Mouse (Mus musculus): Measurements from ENCODE around the gene Taar7f. TPM values are rescaled to one million over a fixed set of nuclear protein-coding genes. Genes with fewer than 3 reads are reported as not detected.

Taar7f gene
- not detected in 2 replicates for polyA plus RNA-seq (2012; ENCODE audit: insufficient read depth, insufficient read length, low replicate concordance, missing spikeins)

DNA sequence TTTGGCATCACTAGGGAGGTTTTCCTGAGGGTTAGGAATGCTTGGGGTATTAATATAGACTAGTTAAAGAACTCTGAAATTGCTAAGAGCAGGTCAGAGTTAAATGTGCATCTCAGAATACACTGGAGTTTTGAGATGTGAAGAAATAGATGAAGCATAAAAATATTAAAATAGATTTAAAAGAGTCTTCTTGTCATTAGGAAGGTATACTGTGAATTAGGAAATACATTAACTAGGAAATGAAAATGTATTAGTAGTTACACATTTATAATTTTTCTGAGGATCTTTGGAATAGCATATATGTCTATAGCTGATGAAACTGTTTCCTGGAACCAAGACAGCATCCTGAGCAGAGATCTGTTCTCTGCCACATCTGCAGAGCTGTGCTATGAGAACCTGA lies at the start of gene Taar7f:
Gene Taar7f (plus strand): TSS at position 301 of the 400 bp plus-strand sequence.
- no peak within 1 kb of the TSS for H3K4me3 ChIP-seq (ENCODE audit: insufficient read depth, low read depth, low read length)
- H3K4me1 ChIP-seq (ENCODE audit: control insufficient read depth, insufficient read depth, low read length): no peaks in the 10 kb centered on the region
- no peak for TF ChIP-seq CTCF (IDR thresholded peaks at IDR 0.05; ENCODE audit: insufficient read depth, low read depth, low read length)
- H3K27ac ChIP-seq (ENCODE audit: insufficient read depth, low read depth, low read length): no peak within 1 kb of the TSS

DNA sequence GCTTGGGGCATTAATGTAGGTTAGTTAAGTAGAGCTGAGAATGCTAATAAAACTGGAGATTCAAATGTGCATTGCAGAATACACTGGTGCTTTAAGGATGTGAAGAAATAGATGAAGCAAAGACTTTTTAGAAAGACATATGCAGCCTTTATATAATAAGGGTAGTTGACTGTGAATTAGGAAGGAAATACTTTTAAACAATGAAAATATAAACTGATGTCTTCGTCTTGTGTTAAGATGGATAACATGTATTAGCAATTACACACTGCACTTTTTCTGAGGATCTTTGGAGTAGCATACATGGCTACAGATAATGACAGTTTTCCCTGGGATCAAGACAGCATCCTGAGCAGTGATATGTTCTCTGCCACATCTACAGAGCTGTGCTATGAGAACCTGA lies 49.7 kb upstream of the Taar7f start, which contains the start of gene Taar7b:
Gene Taar7b (plus strand): TSS at position 301 of the 400 bp plus-strand sequence.
- H3K27ac ChIP-seq (ENCODE audit: insufficient read depth, low read depth, low read length): no peak within 1 kb of the TSS
- no peak within 1 kb of the TSS for H3K4me3 ChIP-seq (ENCODE audit: insufficient read depth, low read depth, low read length)
- WGBS: 88% methylated on average over 1 of the region's 1 CpGs
- no peaks in the 10 kb centered on the region for H3K4me1 ChIP-seq (ENCODE audit: control insufficient read depth, insufficient read depth, low read length)
- TF ChIP-seq POLR2A (IDR thresholded peaks at IDR 0.05; ENCODE audit: insufficient read depth, low read depth, low read length): no peak
- TF ChIP-seq CTCF (IDR thresholded peaks at IDR 0.05; ENCODE audit: insufficient read depth, low read depth, low read length): no peak

DNA sequence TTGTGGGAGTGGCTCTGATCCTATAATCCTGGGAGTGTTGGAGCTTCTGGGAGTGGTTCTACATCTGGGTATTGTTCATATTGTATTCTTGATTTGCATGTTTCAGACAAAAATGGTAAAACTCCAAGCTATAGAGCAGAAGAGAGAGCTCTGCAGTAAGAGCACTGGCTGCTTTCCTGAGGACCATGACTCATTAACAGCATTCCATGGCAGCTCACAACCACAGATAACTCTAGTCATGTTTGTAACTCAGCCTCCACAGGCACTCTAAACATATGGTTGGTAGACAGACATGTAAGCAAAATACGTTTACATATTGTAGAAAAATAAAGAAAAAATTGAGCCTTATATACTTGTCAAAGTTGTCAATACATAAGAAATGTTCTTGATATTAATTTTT lies 42.9 kb upstream of the Taar7f start:
- Histone ChIP-seq H3K4me3 (ENCODE audit: insufficient read depth, low read depth, low read length) (no peak overlapping the region), H3K4me1 (ENCODE audit: control insufficient read depth, insufficient read depth, low read length) (no peaks in the 10 kb centered on the region), H3K27ac (ENCODE audit: insufficient read depth, low read depth, low read length) (no peak overlapping the region)
- TF ChIP-seq CTCF (IDR thresholded peaks at IDR 0.05; ENCODE audit: insufficient read depth, low read depth, low read length) (no peak), POLR2A (IDR thresholded peaks at IDR 0.05; ENCODE audit: insufficient read depth, low read depth, low read length) (no peak)
- 76% methylated on average over 1 of the region's 1 CpGs for WGBS

GRCm38 (mm10) chr10:24007034-24007433 lies 42.3 kb upstream of the Taar7f start:
- 35% methylated on average over 2 of the region's 2 CpGs for WGBS

DNA sequence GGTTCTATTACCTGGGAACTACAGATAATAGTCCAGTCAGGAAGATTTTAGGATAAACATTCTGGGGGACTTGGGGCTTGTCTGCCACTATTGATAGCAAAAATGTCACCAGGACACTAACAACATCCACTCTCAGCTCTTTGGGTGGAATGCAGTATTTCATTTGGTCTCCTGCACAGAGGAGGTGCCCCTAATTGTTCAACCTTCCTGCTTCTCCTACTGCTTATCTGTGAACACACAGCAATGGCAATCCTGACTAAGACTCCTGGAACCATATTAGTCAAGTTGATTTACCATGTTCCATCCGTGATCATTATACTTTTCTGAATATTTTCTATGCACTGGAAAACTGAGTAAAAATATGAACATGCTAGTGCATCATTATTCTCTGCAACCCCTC lies 41.2 kb upstream of the Taar7f start:
- H3K4me1 ChIP-seq (ENCODE audit: control insufficient read depth, insufficient read depth, low read length): no peaks in the 10 kb centered on the region
- TF ChIP-seq POLR2A (IDR thresholded peaks at IDR 0.05; ENCODE audit: insufficient read depth, low read depth, low read length) (no peak), CTCF (IDR thresholded peaks at IDR 0.05; ENCODE audit: insufficient read depth, low read depth, low read length) (no peak)
- H3K4me3 ChIP-seq (ENCODE audit: insufficient read depth, low read depth, low read length): no peak overlapping the region
- 95% methylated on average over 1 of the region's 1 CpGs for WGBS
- no peak overlapping the region for H3K27ac ChIP-seq (ENCODE audit: insufficient read depth, low read depth, low read length)

More at GRCm38 (mm10) chr10:24007034-24007433, 42.3 kb upstream of the Taar7f start:
- H3K27ac ChIP-seq (ENCODE audit: insufficient read depth, low read depth, low read length): no peak overlapping the region
- H3K4me1 ChIP-seq (ENCODE audit: control insufficient read depth, insufficient read depth, low read length): no peaks in the 10 kb centered on the region
- TF ChIP-seq POLR2A (IDR thresholded peaks at IDR 0.05; ENCODE audit: insufficient read depth, low read depth, low read length) (no peak), CTCF (IDR thresholded peaks at IDR 0.05; ENCODE audit: insufficient read depth, low read depth, low read length) (no peak)
- H3K4me3 ChIP-seq (ENCODE audit: insufficient read depth, low read depth, low read length): no peak overlapping the region

DNA sequence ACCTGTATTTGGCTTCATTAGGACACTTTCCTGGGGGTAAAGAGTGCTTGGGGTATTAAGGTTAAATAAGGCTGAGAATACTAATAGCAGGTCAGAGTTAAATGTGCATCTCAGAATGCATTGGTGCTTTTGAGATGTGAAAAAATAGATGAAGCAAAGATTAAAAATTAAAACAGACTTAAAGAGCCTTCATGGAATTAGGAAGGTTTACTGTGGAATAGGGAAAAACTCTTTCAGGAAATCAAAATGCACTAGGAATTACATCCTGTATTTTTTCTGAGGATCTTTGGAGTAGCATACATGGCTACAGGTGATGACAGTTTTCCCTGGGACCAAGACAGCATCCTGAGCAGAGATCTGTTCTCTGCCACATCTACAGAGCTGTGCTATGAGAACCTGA lies 22.4 kb upstream of the Taar7f start, which contains the start of gene Taar7d:
Gene Taar7d (plus strand): TSS at position 301 of the 400 bp plus-strand sequence.
- no peak within 1 kb of the TSS for H3K4me3 ChIP-seq (ENCODE audit: insufficient read depth, low read depth, low read length)
- TF ChIP-seq POLR2A (IDR thresholded peaks at IDR 0.05; ENCODE audit: insufficient read depth, low read depth, low read length): no peak

DNA sequence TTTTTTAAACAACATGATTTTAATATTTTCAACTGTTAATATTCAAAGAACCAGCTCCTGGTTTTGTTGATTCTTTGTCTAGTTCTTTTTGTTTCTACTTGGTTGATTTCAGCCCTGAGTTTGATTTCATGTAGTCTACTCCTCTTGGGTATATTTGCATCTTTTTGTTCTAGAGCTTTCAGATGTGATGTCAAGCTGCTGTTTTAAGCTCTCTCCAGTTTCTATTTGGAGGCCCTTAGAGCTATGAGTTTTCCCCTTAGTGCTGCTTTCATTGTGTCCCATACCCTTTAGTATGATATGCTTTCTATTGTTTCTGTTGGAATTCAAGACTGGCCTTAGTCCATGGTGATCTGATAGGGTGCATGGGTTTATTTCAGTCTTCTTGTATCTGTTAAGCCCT lies 18.0 kb upstream of the Taar7f start:
- no peak overlapping the region for H3K4me3 ChIP-seq (ENCODE audit: insufficient read depth, low read depth, low read length)
- no peak overlapping the region for H3K27ac ChIP-seq (ENCODE audit: insufficient read depth, low read depth, low read length)
- no peak for TF ChIP-seq CTCF (IDR thresholded peaks at IDR 0.05; ENCODE audit: insufficient read depth, low read depth, low read length)

More for the DNA sequence above, 22.4 kb upstream of the Taar7f start, which contains the start of gene Taar7d:
- H3K4me1 ChIP-seq (ENCODE audit: control insufficient read depth, insufficient read depth, low read length): no peaks in the 10 kb centered on the region
- H3K27ac ChIP-seq (ENCODE audit: insufficient read depth, low read depth, low read length): no peak within 1 kb of the TSS

DNA sequence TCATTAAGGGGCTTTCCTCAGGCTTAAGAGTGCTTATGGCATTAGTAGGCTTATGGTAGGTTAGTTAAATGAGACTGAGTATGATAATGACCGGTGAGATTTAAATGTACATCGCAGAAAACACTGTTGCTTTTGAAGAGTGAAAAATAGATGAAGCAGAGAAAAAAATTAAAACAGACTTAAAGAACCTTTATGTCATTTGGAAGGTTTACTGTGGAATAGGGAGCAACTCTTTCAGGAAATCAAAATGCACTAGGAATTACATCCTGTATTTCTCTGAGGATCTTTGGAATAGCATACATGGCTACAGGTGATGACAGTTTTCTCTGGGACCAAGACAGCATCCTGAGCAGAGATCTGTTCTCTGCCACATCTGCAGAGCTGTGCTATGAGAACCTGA lies 12.0 kb upstream of the Taar7f start, which contains the start of gene Taar7e:
Gene Taar7e (plus strand): TSS at position 301 of the 400 bp plus-strand sequence.
- no peak within 1 kb of the TSS for H3K4me3 ChIP-seq (ENCODE audit: insufficient read depth, low read depth, low read length)
- TF ChIP-seq POLR2A (IDR thresholded peaks at IDR 0.05; ENCODE audit: insufficient read depth, low read depth, low read length): no peak
- TF ChIP-seq CTCF (IDR thresholded peaks at IDR 0.05; ENCODE audit: insufficient read depth, low read depth, low read length): no peak
- no peaks in the 10 kb centered on the region for H3K4me1 ChIP-seq (ENCODE audit: control insufficient read depth, insufficient read depth, low read length)
- WGBS: 89% methylated on average over 2 of the region's 2 CpGs
- no peak within 1 kb of the TSS for H3K27ac ChIP-seq (ENCODE audit: insufficient read depth, low read depth, low read length)

More for the DNA sequence above, 18.0 kb upstream of the Taar7f start:
- no peaks in the 10 kb centered on the region for H3K4me1 ChIP-seq (ENCODE audit: control insufficient read depth, insufficient read depth, low read length)

DNA sequence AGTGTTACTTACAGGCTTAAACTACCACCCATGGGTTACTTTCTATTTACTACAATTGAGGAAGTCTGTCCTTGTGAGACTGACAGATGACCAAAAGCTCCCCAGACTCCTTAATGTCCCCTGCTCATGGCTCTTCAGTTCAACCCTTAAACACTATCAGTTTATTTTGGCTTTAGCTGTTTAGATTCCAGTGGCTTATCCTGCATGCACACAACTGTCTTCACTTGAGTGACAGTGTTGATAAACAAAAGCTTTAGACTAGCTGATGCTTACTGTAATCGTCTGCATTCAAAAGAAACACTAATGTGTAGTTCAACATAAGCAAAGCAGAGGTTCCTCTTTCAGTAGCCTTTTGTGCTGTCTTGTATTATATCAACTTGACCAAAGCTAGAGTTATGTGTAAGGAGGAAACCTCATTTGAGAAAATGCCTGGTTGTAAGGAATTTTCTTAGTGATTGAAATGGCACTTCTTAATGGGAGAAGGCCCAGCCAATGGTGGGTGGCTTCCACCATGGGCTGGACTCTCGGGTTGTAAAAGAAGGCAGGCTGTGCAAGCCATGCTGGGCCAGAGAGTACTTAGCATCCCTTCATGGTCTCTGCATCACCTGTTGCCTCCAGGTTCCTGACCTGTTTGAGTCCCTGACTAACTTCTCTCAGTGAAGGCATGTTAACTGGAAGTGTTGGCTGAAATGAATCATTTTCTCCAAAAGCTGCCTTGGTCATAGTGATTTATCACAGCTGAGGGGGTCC lies 9.0 kb upstream of the Taar7f start:
- WGBS: 52% methylated on average over 2 of the region's 2 CpGs
- Histone ChIP-seq H3K27ac (ENCODE audit: insufficient read depth, low read depth, low read length) (no peak overlapping the region), H3K4me1 (ENCODE audit: control insufficient read depth, insufficient read depth, low read length) (no peaks in the 10 kb centered on the region), H3K4me3 (ENCODE audit: insufficient read depth, low read depth, low read length) (no peak overlapping the region)
- TF ChIP-seq CTCF (IDR thresholded peaks at IDR 0.05; ENCODE audit: insufficient read depth, low read depth, low read length) (no peak), POLR2A (IDR thresholded peaks at IDR 0.05; ENCODE audit: insufficient read depth, low read depth, low read length) (no peak)

All from olfactory bulb, adult 2 months (tissue).